Mouse (Mus musculus) olfactory bulb, adult 2 months (tissue): Measurements from ENCODE around the gene Tcf7l2.

Experiments
- CTCF ChIP-seq: fragments of 200-500 bp; IDR thresholded peaks from 2 replicates; pipeline ENCODE4 v1.5.1; 2012; ENCODE audit warnings: low read depth, mild to moderate bottlenecking, low read length, moderate library complexity; ENCODE audit not compliant: insufficient read depth
- POLR2A ChIP-seq: fragments of 200-500 bp; IDR thresholded peaks from 2 replicates; pipeline ENCODE4 v1.6.1; 2012; ENCODE audit warnings: mild to moderate bottlenecking, low read depth, low read length, moderate library complexity; ENCODE audit not compliant: insufficient read depth

DNA sequence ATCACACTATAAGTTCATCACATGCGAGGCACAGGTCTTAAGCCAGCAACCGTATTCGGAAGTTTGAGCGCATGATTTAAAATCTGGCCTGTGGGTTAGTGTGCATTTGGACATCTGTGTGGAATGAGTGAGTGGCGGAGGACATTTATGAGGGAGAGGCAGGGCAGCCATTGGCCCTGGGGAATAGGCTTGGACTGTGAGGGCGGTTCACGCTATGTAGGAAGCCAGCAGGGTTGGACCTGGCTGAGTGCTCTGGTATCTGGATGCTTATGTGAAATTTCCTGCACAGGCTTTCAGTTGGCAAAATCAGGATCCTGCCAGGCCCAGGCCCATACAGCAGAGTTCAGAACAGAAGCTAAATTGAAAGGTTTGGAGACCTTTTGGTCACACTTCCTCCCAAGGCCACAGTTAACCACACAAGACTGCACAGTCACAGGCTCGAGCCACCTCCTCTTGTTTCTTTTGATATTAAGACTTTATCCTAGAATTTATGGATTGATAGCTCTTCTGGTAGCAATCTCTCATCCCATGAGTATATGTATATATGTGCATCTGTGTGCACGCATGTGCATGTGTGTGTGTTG lies 89.4 kb downstream of the Tcf7l2 start:
- TF ChIP-seq POLR2A (no peak), CTCF (no peak)
